8 mouse cellular contexts compared by ENCODE assay signal in the genomic region with DNA sequence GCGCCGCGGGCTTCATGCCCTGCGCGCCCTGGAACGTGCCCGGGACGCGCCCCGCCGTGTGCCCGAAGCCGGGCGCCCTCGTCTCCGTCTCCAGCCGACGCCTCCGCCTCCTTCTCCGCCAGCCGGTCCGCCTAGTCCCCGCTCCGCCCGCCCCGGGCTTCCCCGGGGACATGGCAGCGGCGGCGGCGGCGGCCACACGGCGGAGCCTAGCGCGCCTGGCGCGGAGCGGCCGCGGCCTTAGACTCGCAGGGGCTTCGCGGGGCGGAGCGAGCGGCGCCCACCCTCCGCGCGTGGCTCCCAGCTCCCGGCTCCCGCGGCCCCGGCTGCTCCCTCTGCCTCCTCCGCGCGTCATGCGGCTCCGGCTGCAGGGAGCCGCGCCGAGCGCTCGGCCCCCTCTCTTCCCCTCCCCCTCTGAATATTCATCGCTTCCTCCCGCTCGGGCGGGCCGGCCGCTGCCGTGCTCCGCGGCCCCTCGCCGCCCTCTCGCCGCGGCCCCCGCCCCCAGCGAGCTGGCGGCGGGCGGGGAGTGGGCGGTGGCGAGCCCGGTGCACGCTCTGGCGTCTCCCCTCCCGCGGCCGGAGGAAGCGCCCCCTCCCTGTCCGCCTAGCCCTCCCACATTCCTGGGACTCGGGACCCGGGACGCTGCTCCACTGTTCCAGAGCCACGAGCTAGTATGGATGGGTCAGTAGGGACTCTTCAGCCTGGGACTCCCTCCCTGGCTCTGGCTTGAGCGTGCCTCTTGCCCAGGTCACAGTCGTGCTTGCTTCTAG. TPM values are rescaled to one million over a fixed set of nuclear protein-coding genes. Genes with fewer than 3 reads are reported as not detected.
DNase-seq lines count a peak whose midpoint lies in the region; ATAC-seq lines count a peak whose summit lies in the region.

Gene Ptprj, minus strand, starts transcription at position 412 of the 770 bp plus-strand sequence.

- 0% methylated on average over 44 of the region's 100 CpGs for WGBS in hindbrain, embryonic 11.5 days

- H3K4me2 ChIP-seq in hindbrain, embryonic 11.5 days (replicated peaks; ENCODE audit: low read depth, low read length) = peak within 1 kb of the TSS; percentile 97

- peak within 1 kb of the TSS; percentile 86 for H3K9ac ChIP-seq in hindbrain, embryonic 11.5 days (ENCODE audit: low read depth, low read length)

- H3K36me3 ChIP-seq in hindbrain, embryonic 11.5 days (ENCODE audit: control insufficient read depth, insufficient read depth, low read length) = no peaks in the 10 kb centered on the region

- H3K27me3 ChIP-seq in hindbrain, embryonic 11.5 days (ENCODE audit: control insufficient read depth, insufficient read depth, low read length) = no peaks in the 10 kb centered on the region

- no peaks in the 10 kb centered on the region for H3K9me3 ChIP-seq in hindbrain, embryonic 11.5 days (ENCODE audit: control insufficient read depth, low read length)

- peak; percentile 15 for DNase-seq in NIH3T3 (ENCODE audit: low read depth)
- DNase-seq in cerebellum, adult 9-11 months = peak; percentile 78
- no peak for DNase-seq in frontal cortex, adult 2 months (ENCODE audit: extremely low spot score in 1 of 2, low spot score in 1 of 2)
- DNase-seq in hindbrain, embryonic 11.5 days (ENCODE audit: low spot score) = peak; percentile 78
- DNase-seq in layer of hippocampus, postnatal 10 days (ENCODE audit: low spot score in 2 of 2) = peak; percentile 68 to 76
- DNase-seq in lung, postnatal 10 days = peak; percentile 81
- DNase-seq in ovary, postnatal 10 days (ENCODE audit: low spot score) = peak; percentile 52
- peak; percentile 68 to 69 for DNase-seq in thymus, postnatal 36 days

- peak within 1 kb of the TSS; percentile 85 for H3K27ac ChIP-seq in hindbrain, embryonic 11.5 days (ENCODE audit: low read depth, low read length)

- peak; percentile 92 for ATAC-seq in hindbrain, embryonic 11.5 days (ENCODE audit: low FRiP score)

- H3K4me3 ChIP-seq in hindbrain, embryonic 11.5 days (ENCODE audit: low read depth, low read length) = peak within 1 kb of the TSS; percentile 84

- H3K4me1 ChIP-seq in hindbrain, embryonic 11.5 days (replicated peaks; ENCODE audit: control insufficient read depth, insufficient read depth, low read length) = no peaks in the 10 kb centered on the region

RNA-seq across cellular contexts. Expression of gene Ptprj, which starts in this region (rescaled TPM):
- 32.7 and 37.2 TPM in 2 replicates for polyA plus RNA-seq in frontal cortex, adult 2 months (2012; rRNA removed)
- polyA plus RNA-seq in hindbrain, embryonic 11.5 days (2014; fragmentation: Nextera tagmentation; extraction: Ambion mirVana) = 2.4 and 2.9 TPM in 2 replicates
- 10 to 100 TPM; 67.7 to 73.0 TPM for total RNA-seq in layer of hippocampus, postnatal 10 days (2021)

Comparison
In these comparisons a context has a peak if more than half of its experiments do, and no peak if none do; other contexts are left out.
1. DNase-seq: peak in NIH3T3 (single experiment), cerebellum, adult 9-11 months (single experiment), hindbrain, embryonic 11.5 days (single experiment), layer of hippocampus, postnatal 10 days (2 of 2), lung, postnatal 10 days (single experiment), ovary, postnatal 10 days (single experiment) and thymus, postnatal 36 days (2 of 2); none in frontal cortex, adult 2 months (0 of 2).